Mouse (Mus musculus) kidney, adult 2 months (tissue): Measurements from ENCODE around the gene Cdk15. TPM values are rescaled to one million over a fixed set of nuclear protein-coding genes. Genes with fewer than 3 reads are reported as not detected.

ENCODE experiments used
- DNase-seq: peaks from one replicate; pipeline ENCODE4 v3.0.0; 2021
- H3K27ac ChIP-seq: fragments of 200-500 bp; 2 replicates; pipeline ENCODE4 v1.5.1; 2012; ENCODE audit warnings: low read depth, low read length, control low read depth, inconsistent platforms; ENCODE audit not compliant: insufficient read depth
- H3K27me3 ChIP-seq: fragments of 200-500 bp; replicated peaks from 2 replicates; pipeline ENCODE4 v1.6.1; 2012; ENCODE audit warnings: mild to moderate bottlenecking, moderate library complexity, low read length, inconsistent platforms; ENCODE audit not compliant: control insufficient read depth, insufficient read depth
- H3K36me3 ChIP-seq: fragments of 200-500 bp; 2 replicates; pipeline ENCODE4 v1.6.1; 2012; ENCODE audit warnings: mild to moderate bottlenecking, moderate library complexity, low read length, inconsistent platforms; ENCODE audit not compliant: control insufficient read depth, insufficient read depth
- H3K4me1 ChIP-seq: fragments of 200-500 bp; 2 replicates; pipeline ENCODE4 v1.6.1; 2011; ENCODE audit warnings: low read length; ENCODE audit not compliant: control insufficient read depth, insufficient read depth
- H3K4me3 ChIP-seq: fragments of 200-500 bp; 2 replicates; pipeline ENCODE4 v1.5.1; 2011; ENCODE audit warnings: mild to moderate bottlenecking, low read depth, low read length, control low read depth; ENCODE audit not compliant: insufficient read depth
- CTCF ChIP-seq: fragments of 200-500 bp; conservative IDR thresholded peaks from 2 replicates; pipeline ENCODE4 v1.5.1; 2011; ENCODE audit warnings: low read depth, mild to moderate bottlenecking, control low read depth, low read length, moderate library complexity, mixed read lengths; ENCODE audit not compliant: insufficient read depth, insufficient read length
- POLR2A ChIP-seq: fragments of 200-500 bp; IDR thresholded peaks from one replicate; pipeline ENCODE4 v1.6.1; 2011; ENCODE audit warnings: low read depth, low read length, control low read depth
- WGBS: fragments of 180-500 bp; shearing (Covaris S2); methylation state at CpG from one replicate; pipeline ENCODE4 v1.1.7; 2018; 5-methylcytosine and 5-hydroxymethylcytosine counted together
- polyA plus RNA-seq: library from polyadenylated mRNA; depleted of rRNA; stranded (reverse); fragments of >200 nt; gene quantifications from 2 replicates; pipeline ENCODE4 v1.2.3, GENCODE M21; 2012; rRNA removed

The Cdk15 gene
- polyA plus RNA-seq: 0.05 and 0.13 TPM in 2 replicates

GRCm38 (mm10) chr1:59256751-59257231, at the start of gene Cdk15:
TSS of gene Cdk15 (plus strand) at chr1:59256906.
- H3K4me3 ChIP-seq: no peak within 1 kb of the TSS
- H3K4me1 ChIP-seq: no peaks in the 10 kb centered on the region
- no peak for TF ChIP-seq POLR2A
- WGBS: 20% methylated on average over 13 of the region's 13 CpGs
- no peaks in the 10 kb centered on the region for H3K36me3 ChIP-seq
- DNase-seq: peak; percentile 19
- no peak within 1 kb of the TSS for H3K27ac ChIP-seq
- no peaks in the 10 kb centered on the region for H3K27me3 ChIP-seq

- DNase-seq: no peak
- Histone ChIP-seq H3K4me3 (no peak overlapping the region), H3K27ac (no peak overlapping the region), H3K27me3 (no peaks in the 10 kb centered on the region), H3K4me1 (peaks cover 5% of the 10 kb centered on the region; the same call in 1 of the 2 replicates), H3K36me3 (no peaks in the 10 kb centered on the region; the same call in 1 of the 2 replicates)
- WGBS: 65% methylated on average over 1 of the region's 1 CpGs
- TF ChIP-seq CTCF (no peak), POLR2A (no peak)
Observed at GRCm38 (mm10) chr1:59208331-59208730, 48.4 kb upstream of the Cdk15 start.

- TF ChIP-seq CTCF: no peak
- no peak for TF ChIP-seq POLR2A
- H3K27ac ChIP-seq: peak overlapping the region; percentile 81
- peaks cover 5% of the 10 kb centered on the region; the same call in 1 of the 2 replicates for H3K4me1 ChIP-seq
- peak; percentile 82 for DNase-seq
- H3K4me3 ChIP-seq: no peak overlapping the region
- H3K27me3 ChIP-seq: no peaks in the 10 kb centered on the region
- 43% methylated on average over 4 of the region's 4 CpGs for WGBS
- H3K36me3 ChIP-seq: peaks cover 2% of the 10 kb centered on the region
Observed at GRCm38 (mm10) chr1:59211651-59212050, 45.1 kb upstream of the Cdk15 start.

- WGBS: 39% methylated on average over 5 of the region's 5 CpGs
- Histone ChIP-seq H3K36me3 (peaks cover 2% of the 10 kb centered on the region), H3K4me3 (no peak overlapping the region), H3K27ac (peak overlapping the region; percentile 41; the same call in 1 of the 2 replicates), H3K27me3 (no peaks in the 10 kb centered on the region), H3K4me1 (peaks cover 5% of the 10 kb centered on the region; the same call in 1 of the 2 replicates)
- DNase-seq: peak; percentile 82
- TF ChIP-seq CTCF (no peak), POLR2A (no peak)
Observed at GRCm38 (mm10) chr1:59212076-59212779, 44.5 kb upstream of the Cdk15 start.

- Histone ChIP-seq H3K27me3 (no peaks in the 10 kb centered on the region), H3K27ac (no peak overlapping the region), H3K4me3 (no peak overlapping the region), H3K4me1 (peaks cover 5% of the 10 kb centered on the region; the same call in 1 of the 2 replicates), H3K36me3 (peaks cover 2% of the 10 kb centered on the region)
- DNase-seq: peak; percentile 32
- TF ChIP-seq POLR2A (no peak), CTCF (no peak)
- no CpG with 5 or more reads among the region's 1 CpGs for WGBS
Observed at GRCm38 (mm10) chr1:59212951-59213350, 43.8 kb upstream of the Cdk15 start.

- peaks cover 2% of the 10 kb centered on the region for H3K36me3 ChIP-seq
- no peaks in the 10 kb centered on the region for H3K27me3 ChIP-seq
- H3K27ac ChIP-seq: no peak overlapping the region
- no peak overlapping the region for H3K4me3 ChIP-seq
- DNase-seq: no peak
- 95% methylated on average over 11 of the region's 11 CpGs for WGBS
- peaks cover 5% of the 10 kb centered on the region; the same call in 1 of the 2 replicates for H3K4me1 ChIP-seq
- TF ChIP-seq POLR2A: no peak
Observed at GRCm38 (mm10) chr1:59215446-59215845, 41.3 kb upstream of the Cdk15 start.

- no peak for TF ChIP-seq CTCF
- TF ChIP-seq POLR2A: no peak
- WGBS: 91% methylated on average over 3 of the region's 3 CpGs
- no peaks in the 10 kb centered on the region for H3K4me1 ChIP-seq
- H3K27me3 ChIP-seq: no peaks in the 10 kb centered on the region
- no peak overlapping the region for H3K27ac ChIP-seq
- DNase-seq: no peak
- H3K36me3 ChIP-seq: no peaks in the 10 kb centered on the region; the same call in 1 of the 2 replicates
- no peak overlapping the region for H3K4me3 ChIP-seq
Observed at GRCm38 (mm10) chr1:59220371-59220770, 36.3 kb upstream of the Cdk15 start.
